ENCODE assay signal across 11 mouse cellular contexts in the genomic region with DNA sequence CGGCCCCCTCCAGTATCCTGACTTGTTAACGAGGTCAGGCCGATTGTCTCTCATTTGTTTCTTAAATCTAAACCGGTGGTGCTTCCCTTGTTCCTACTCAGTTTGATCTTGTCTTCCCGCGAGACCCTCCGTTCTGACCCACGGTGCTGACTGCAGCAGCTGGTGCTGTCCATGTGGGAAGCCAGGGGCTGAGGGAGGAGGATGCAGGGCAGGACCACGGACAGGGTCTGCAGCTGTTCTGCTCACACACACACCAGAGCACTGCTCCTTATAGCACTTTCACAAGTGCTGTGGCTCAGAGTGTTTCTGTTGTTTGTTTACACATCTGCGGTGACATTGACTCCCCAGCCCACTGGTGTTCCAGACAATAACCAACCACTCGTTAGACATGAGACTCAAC. TPM values are rescaled to one million over a fixed set of nuclear protein-coding genes. Genes with fewer than 3 reads are reported as not detected.
DNase-seq lines count a peak whose midpoint lies in the region; ATAC-seq and TF ChIP-seq lines count a peak whose summit lies in the region.
"Had no signal": no experiment of that assay in that cellular context is flagged by ENCODE, and none has a peak within 500 bp of the region (broad histone marks: within the 10 kb centered on the region; RNA-seq: fewer than 3 reads in every experiment).

No protein-coding gene starts in this region.

- DNase-seq in intestine, embryonic 14.5 days (ENCODE audit: low spot score): peak; percentile 79
- peak; percentile 64 for DNase-seq in Muller cell, postnatal 12 days (ENCODE audit: inconsistent ontology term)
- DNase-seq in hindbrain, embryonic 11.5 days (ENCODE audit: low spot score): peak; percentile 51
- no peak for DNase-seq in spleen, postnatal 4 days (ENCODE audit: low spot score in 2 of 2)
- no peak for DNase-seq in gastrocnemius, adult 2 months
- no peak for DNase-seq in spleen, postnatal 36 days (ENCODE audit: low spot score in 2 of 2)
- DNase-seq: cerebellum, adult 11-12 months had no signal

- H3K4me1 ChIP-seq in intestine, embryonic 14.5 days (replicated peaks; ENCODE audit: control insufficient read depth, insufficient read depth, low read length): peaks cover 6% of the 10 kb centered on the region; the same call in 1 of the 2 replicates
- H3K4me1 ChIP-seq in intestine, embryonic 16.5 days (ENCODE audit: control insufficient read depth, insufficient read depth, low read length): peaks cover 5% of the 10 kb centered on the region
- peaks cover 14% of the 10 kb centered on the region for H3K4me1 ChIP-seq in hindbrain, embryonic 11.5 days (replicated peaks; ENCODE audit: control insufficient read depth, insufficient read depth, low read length)

- no peak overlapping the region for H3K27ac ChIP-seq in intestine, embryonic 14.5 days (ENCODE audit: low read depth)
- no peak overlapping the region for H3K27ac ChIP-seq in intestine, embryonic 16.5 days (ENCODE audit: low read length)
- no peak overlapping the region for H3K27ac ChIP-seq in hindbrain, embryonic 11.5 days (ENCODE audit: low read depth, low read length)
- no peak overlapping the region for H3K27ac ChIP-seq in gastrocnemius, adult 2 months
- H3K27ac ChIP-seq: liver, embryonic 14.5 days had no signal

- H3K36me3 ChIP-seq in intestine, embryonic 14.5 days (ENCODE audit: control insufficient read depth, insufficient read depth, low read length): no peaks in the 10 kb centered on the region
- no peaks in the 10 kb centered on the region for H3K36me3 ChIP-seq in intestine, embryonic 16.5 days (ENCODE audit: control insufficient read depth, insufficient read depth, low read length)
- 0 out of 2 replicates have a peak, but pooled peaks cover 2% of the 10 kb centered on the region for H3K36me3 ChIP-seq in hindbrain, embryonic 11.5 days (ENCODE audit: control insufficient read depth, insufficient read depth, low read length)
- no peaks in the 10 kb centered on the region for H3K36me3 ChIP-seq in myocyte (ENCODE audit: control insufficient read depth, insufficient read depth)
- H3K36me3 ChIP-seq: heart, embryonic 12.5 days had no signal

- 32% methylated on average over 11 of the region's 11 CpGs for WGBS in intestine, embryonic 14.5 days
- 30% methylated on average over 11 of the region's 11 CpGs for WGBS in intestine, embryonic 16.5 days
- WGBS in hindbrain, embryonic 11.5 days: 38% methylated on average over 11 of the region's 11 CpGs

- H3K9ac ChIP-seq in intestine, embryonic 14.5 days (ENCODE audit: low read length): no peak overlapping the region
- no peak overlapping the region for H3K9ac ChIP-seq in intestine, embryonic 16.5 days (ENCODE audit: low read depth, low read length)
- no peak overlapping the region for H3K9ac ChIP-seq in hindbrain, embryonic 11.5 days (ENCODE audit: low read depth, low read length)
- H3K9ac ChIP-seq: heart, embryonic 12.5 days; liver, embryonic 14.5 days had no signal

- no peak for TF ChIP-seq POLR2A in myocyte (IDR thresholded peaks at IDR 0.05; ENCODE audit: insufficient read length, low read depth)

- no peaks in the 10 kb centered on the region for H3K79me2 ChIP-seq in myocyte (ENCODE audit: control insufficient read depth, insufficient read depth)

- no peak for ATAC-seq in intestine, embryonic 14.5 days (replicated peaks; ENCODE audit: low FRiP score, low TSS enrichment, low read depth)
- no peak for ATAC-seq in intestine, embryonic 16.5 days
- ATAC-seq in hindbrain, embryonic 11.5 days (ENCODE audit: low FRiP score): no peak

- no peak for TF ChIP-seq CTCF in gastrocnemius, adult 2 months (IDR thresholded peaks at IDR 0.05)

- H3K27me3 ChIP-seq in intestine, embryonic 14.5 days (replicated peaks; ENCODE audit: control insufficient read depth, insufficient read depth, low read length): peaks cover 48% of the 10 kb centered on the region
- peaks cover 47% of the 10 kb centered on the region for H3K27me3 ChIP-seq in intestine, embryonic 16.5 days (replicated peaks; ENCODE audit: control insufficient read depth, insufficient read depth, low read length)
- peaks cover 11% of the 10 kb centered on the region; the same call in 1 of the 2 replicates for H3K27me3 ChIP-seq in hindbrain, embryonic 11.5 days (ENCODE audit: control insufficient read depth, insufficient read depth, low read length)
- peaks cover 55% of the 10 kb centered on the region for H3K27me3 ChIP-seq in myocyte (ENCODE audit: control insufficient read depth, insufficient read depth, insufficient read length)

- H3ac ChIP-seq in myocyte (ENCODE audit: control insufficient read depth, insufficient read length): no peak overlapping the region

- no peak overlapping the region for H3K4me3 ChIP-seq in intestine, embryonic 14.5 days (ENCODE audit: low read depth, low read length)
- no peak overlapping the region for H3K4me3 ChIP-seq in intestine, embryonic 16.5 days (ENCODE audit: low read length)
- H3K4me3 ChIP-seq in hindbrain, embryonic 11.5 days (ENCODE audit: low read depth, low read length): no peak overlapping the region
- H3K4me3 ChIP-seq in myocyte: no peak overlapping the region
- no peak overlapping the region for H3K4me3 ChIP-seq in gastrocnemius, adult 2 months
- H3K4me3 ChIP-seq: heart, embryonic 12.5 days had no signal

- H3K4me2 ChIP-seq in intestine, embryonic 14.5 days (ENCODE audit: low read length): no peak overlapping the region
- no peak overlapping the region for H3K4me2 ChIP-seq in intestine, embryonic 16.5 days (ENCODE audit: low read depth, low read length)
- peak overlapping the region; percentile 23; the same call in 1 of the 2 replicates for H3K4me2 ChIP-seq in hindbrain, embryonic 11.5 days (replicated peaks; ENCODE audit: low read depth, low read length)
- no peak overlapping the region for H3K4me2 ChIP-seq in myocyte (ENCODE audit: low read depth)
- H3K4me2 ChIP-seq: heart, embryonic 12.5 days had no signal

- no peaks in the 10 kb centered on the region for H3K9me3 ChIP-seq in intestine, embryonic 14.5 days (ENCODE audit: control insufficient read depth, low read length)
- no peaks in the 10 kb centered on the region for H3K9me3 ChIP-seq in intestine, embryonic 16.5 days (ENCODE audit: control insufficient read depth, low read length)
- no peaks in the 10 kb centered on the region for H3K9me3 ChIP-seq in hindbrain, embryonic 11.5 days (ENCODE audit: control insufficient read depth, low read length)

- intact Hi-C loops in gastrocnemius, adult 2 months (cut with DNase I): no loop called here

TF ChIP-seq in myocyte, 11 proteins besides CTCF, POLR2A, EP300 and RAD21:
- no peak for TF ChIP-seq USF1 (IDR thresholded peaks at IDR 0.05; ENCODE audit: low read depth)
- TF ChIP-seq TCF3 (IDR thresholded peaks at IDR 0.05; ENCODE audit: insufficient read length, low read depth): peak; percentile 90
- TF ChIP-seq REST (IDR thresholded peaks at IDR 0.05; ENCODE audit: insufficient read depth, insufficient read length): peak; percentile 100
- TF ChIP-seq CEBPB (IDR thresholded peaks at IDR 0.05; ENCODE audit: insufficient read depth, poor library complexity, severe bottlenecking): no peak
- TF ChIP-seq MYOD1 (IDR thresholded peaks at IDR 0.05; ENCODE audit: control insufficient read depth in 1 of 3, insufficient read length in 2 of 3, low read depth in 2 of 3): peak; percentile 94 to 99 (median 99)
- no peak for TF ChIP-seq POLR2AphosphoS2 (IDR thresholded peaks at IDR 0.05; ENCODE audit: insufficient read length, low read depth)
- TF ChIP-seq MAX (IDR thresholded peaks at IDR 0.05; ENCODE audit: low read depth): no peak
- peak; percentile 59 for TF ChIP-seq TCF12 (IDR thresholded peaks at IDR 0.05; ENCODE audit: insufficient read depth, poor library complexity, severe bottlenecking)
- no peak for TF ChIP-seq SRF (IDR thresholded peaks at IDR 0.05; ENCODE audit: control insufficient read depth, insufficient read length, low read depth)
- no peak for TF ChIP-seq E2F4 (IDR thresholded peaks at IDR 0.05; ENCODE audit: insufficient read depth)
- TF ChIP-seq MYOG (IDR thresholded peaks at IDR 0.05; ENCODE audit: control insufficient read depth in 1 of 3, insufficient read depth in 1 of 3, insufficient read length in 2 of 3, low read depth in 2 of 3): peak; percentile 77 to 99 (median 98)

RNA-seq across cellular contexts. Expression of a gene that starts 2.5 kb away (rescaled TPM):
- polyA plus RNA-seq in intestine, embryonic 14.5 days (2014; fragmentation: Nextera tagmentation; extraction: Ambion mirVana): 1.5 TPM in 2 replicates
- polyA plus RNA-seq in intestine, embryonic 16.5 days (2015; fragmentation: Nextera tagmentation; extraction: Ambion mirVana): 1.3 and 2.0 TPM in 2 replicates
- 11.5 and 11.6 TPM in 2 replicates for polyA plus RNA-seq in hindbrain, embryonic 11.5 days (2014; fragmentation: Nextera tagmentation; extraction: Ambion mirVana)
- 0.04 TPM for polyA plus RNA-seq in myocyte (2012; fragmentation: generic; extraction: Trizol)
- total RNA-seq in gastrocnemius, adult 2 months (2021): under 1 TPM; 0.20 to 0.67 TPM

Comparison
In these comparisons a context has a peak if more than half of its experiments do, and no peak if none do; other contexts are left out.
1. DNase-seq: peak in intestine, embryonic 14.5 days (single experiment), Muller cell, postnatal 12 days (single experiment) and hindbrain, embryonic 11.5 days (single experiment); none in spleen, postnatal 4 days (0 of 2), gastrocnemius, adult 2 months (single experiment) and spleen, postnatal 36 days (0 of 2).